Mouse (Mus musculus) brain, embryonic 14.5 days (tissue): ENCODE data around the gene Napsa. TPM values are rescaled to one million over a fixed set of nuclear protein-coding genes. Genes with fewer than 3 reads are reported as not detected.

Experiments
- DNase-seq: peaks from one replicate; pipeline ENCODE4 v3.0.0-alpha.2; 2011; ENCODE audit warnings: low read depth
- CTCF ChIP-seq: fragments of 200-500 bp; IDR thresholded peaks from 2 replicates; pipeline ENCODE4 v1.5.1; 2012; ENCODE audit warnings: inconsistent platforms, mild to moderate bottlenecking, moderate library complexity, borderline replicate concordance; ENCODE audit not compliant: insufficient read depth, insufficient read length; ENCODE audit errors: extremely low read depth
- POLR2A ChIP-seq: fragments of 200-500 bp; IDR thresholded peaks from 2 replicates; pipeline ENCODE4 v1.6.1; 2012; ENCODE audit warnings: mild to moderate bottlenecking, inconsistent platforms, borderline replicate concordance; ENCODE audit not compliant: poor library complexity, insufficient read depth, insufficient read length, severe bottlenecking; ENCODE audit errors: extremely low read depth
- polyA plus RNA-seq: library from polyadenylated mRNA; depleted of rRNA; stranded (reverse); fragments of >200 nt; gene quantifications from 2 replicates; pipeline ENCODE4 v1.2.3, GENCODE M21; 2012

Gene Napsa
- polyA plus RNA-seq, 1 experiment, result 0.42 TPM

- TF ChIP-seq CTCF (peak; percentile 77), POLR2A (no peak)
These were observed 11.5 kb upstream of the Napsa start for GRCm38 (mm10) chr7:44560435-44561400.

GRCm38 (mm10) chr7:44563284-44563683 is 8.9 kb upstream of the Napsa start:
- DNase-seq, result no peak
- no peak for TF ChIP-seq POLR2A
- TF ChIP-seq CTCF, result no peak

More at GRCm38 (mm10) chr7:44560435-44561400, 11.5 kb upstream of the Napsa start:
- peak; percentile 94 for DNase-seq

GRCm38 (mm10) chr7:44564486-44564885 is 7.7 kb upstream of the Napsa start:
- no peak for TF ChIP-seq POLR2A
- TF ChIP-seq CTCF, result no peak
- DNase-seq, result no peak

GRCm38 (mm10) chr7:44565414-44565813 is 6.8 kb upstream of the Napsa start:
- TF ChIP-seq CTCF (no peak), POLR2A (no peak)
- no peak for DNase-seq

GRCm38 (mm10) chr7:44568803-44569202 is 3.4 kb upstream of the Napsa start:
- TF ChIP-seq CTCF (no peak), POLR2A (no peak)
- no peak for DNase-seq

GRCm38 (mm10) chr7:44570989-44571388 is 1.2 kb upstream of the Napsa start:
- no peak for TF ChIP-seq CTCF
- TF ChIP-seq POLR2A, result no peak
- DNase-seq, result no peak

GRCm38 (mm10) chr7:44571811-44572210 is 369 bp upstream of the Napsa start:
- DNase-seq, result no peak
- no peak for TF ChIP-seq POLR2A
- no peak for TF ChIP-seq CTCF

GRCm38 (mm10) chr7:44572956-44573484 is 840 bp downstream of the Napsa start:
- no peak for TF ChIP-seq CTCF
- TF ChIP-seq POLR2A, result no peak
- no peak for DNase-seq

GRCm38 (mm10) chr7:44576333-44576844 is 4.2 kb downstream of the Napsa start:
- DNase-seq, result no peak
- TF ChIP-seq CTCF, result no peak
- no peak for TF ChIP-seq POLR2A

GRCm38 (mm10) chr7:44581637-44582036 is 9.5 kb downstream of the Napsa start:
- DNase-seq, result no peak
- TF ChIP-seq CTCF (no peak), POLR2A (no peak)

GRCm38 (mm10) chr7:44582709-44583108 is 10.5 kb downstream of the Napsa start:
- TF ChIP-seq POLR2A, result no peak
- no peak for TF ChIP-seq CTCF
- no peak for DNase-seq

- DNase-seq, result no peak
- TF ChIP-seq CTCF (no peak), POLR2A (no peak)
These were observed 11.0 kb downstream of the Napsa start for GRCm38 (mm10) chr7:44583146-44583545.

- DNase-seq, result no peak
- TF ChIP-seq POLR2A (no peak), CTCF (no peak)
These were observed 12.2 kb downstream of the Napsa start for GRCm38 (mm10) chr7:44584265-44584804.
